Mouse (Mus musculus): Measurements from ENCODE around the gene Exoc6b.

DNA sequence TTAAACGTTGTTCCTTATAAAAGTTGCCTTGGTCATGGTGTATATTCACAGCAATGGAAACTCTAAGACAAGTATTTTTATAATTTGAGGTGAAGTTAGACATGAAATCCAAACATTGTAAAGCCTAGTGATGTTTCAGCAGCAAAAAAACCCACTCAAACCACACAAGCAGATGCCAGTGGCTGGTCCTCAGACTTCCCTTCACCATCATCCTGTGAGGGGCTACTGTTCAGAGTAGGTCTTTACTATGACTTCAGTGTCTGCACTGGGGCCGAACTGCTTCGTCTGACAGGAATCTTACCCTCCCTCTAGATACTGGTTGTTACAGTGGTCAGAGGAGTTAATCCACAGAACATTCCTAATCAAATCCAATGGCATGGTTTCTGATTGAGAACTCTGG, 455.8 kb downstream of the Exoc6b start:
- TF ChIP-seq CEBPB (IDR thresholded peaks at IDR 0.05; ENCODE audit: insufficient read depth, poor library complexity, severe bottlenecking) (no peak), POLR2A (IDR thresholded peaks at IDR 0.05; ENCODE audit: insufficient read length, low read depth) (no peak), POLR2AphosphoS2 (IDR thresholded peaks at IDR 0.05; ENCODE audit: insufficient read length, low read depth) (no peak), USF1 (IDR thresholded peaks at IDR 0.05; ENCODE audit: low read depth) (no peak), TCF12 (IDR thresholded peaks at IDR 0.05; ENCODE audit: insufficient read depth, poor library complexity, severe bottlenecking) (no peak), MYOG (IDR thresholded peaks at IDR 0.05; ENCODE audit: control insufficient read depth in 1 of 3, insufficient read depth in 1 of 3, insufficient read length in 2 of 3, low read depth in 2 of 3) (no peak), E2F4 (IDR thresholded peaks at IDR 0.05; ENCODE audit: insufficient read depth) (no peak), TCF3 (IDR thresholded peaks at IDR 0.05; ENCODE audit: insufficient read length, low read depth) (no peak), MAX (IDR thresholded peaks at IDR 0.05; ENCODE audit: low read depth) (no peak)

Data from myocyte (in vitro differentiated cells).